Mouse (Mus musculus): Measurements from ENCODE around the gene Zfp385b. TPM values are rescaled to one million over a fixed set of nuclear protein-coding genes. Genes with fewer than 3 reads are reported as not detected.

The Zfp385b gene
- total RNA-seq, 2 experiments from 2014 or later, result 7.0 to 7.6 TPM

GRCm38 (mm10) chr2:77790295-77790694, 29.1 kb downstream of the Zfp385b start:
- no peak for DNase-seq

DNA sequence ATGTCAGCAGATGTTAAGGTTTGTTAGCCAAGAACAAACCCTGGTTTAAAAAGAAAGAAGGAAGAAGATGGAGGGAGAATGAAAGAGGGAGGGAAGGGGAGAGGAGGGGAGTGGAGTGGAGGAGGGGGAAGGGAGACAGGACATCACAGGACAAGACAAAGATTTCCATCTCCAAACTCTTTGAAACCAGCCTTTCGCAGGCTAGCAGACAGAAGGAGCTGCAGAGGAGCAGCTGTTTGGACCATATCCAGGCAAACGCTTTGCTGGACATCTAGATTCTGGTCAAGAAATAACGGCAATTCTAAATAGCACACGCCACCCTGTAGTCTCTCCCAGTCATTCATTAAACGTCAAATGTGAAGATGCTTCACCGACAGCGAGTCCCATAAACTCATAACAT, 38.0 kb downstream of the Zfp385b start:
- no peak for DNase-seq

GRCm38 (mm10) chr2:77777781-77778180, 41.7 kb downstream of the Zfp385b start:
- no peak for DNase-seq

- DNase-seq, result no peak
Observed at GRCm38 (mm10) chr2:77777047-77777686, 42.3 kb downstream of the Zfp385b start.

DNA sequence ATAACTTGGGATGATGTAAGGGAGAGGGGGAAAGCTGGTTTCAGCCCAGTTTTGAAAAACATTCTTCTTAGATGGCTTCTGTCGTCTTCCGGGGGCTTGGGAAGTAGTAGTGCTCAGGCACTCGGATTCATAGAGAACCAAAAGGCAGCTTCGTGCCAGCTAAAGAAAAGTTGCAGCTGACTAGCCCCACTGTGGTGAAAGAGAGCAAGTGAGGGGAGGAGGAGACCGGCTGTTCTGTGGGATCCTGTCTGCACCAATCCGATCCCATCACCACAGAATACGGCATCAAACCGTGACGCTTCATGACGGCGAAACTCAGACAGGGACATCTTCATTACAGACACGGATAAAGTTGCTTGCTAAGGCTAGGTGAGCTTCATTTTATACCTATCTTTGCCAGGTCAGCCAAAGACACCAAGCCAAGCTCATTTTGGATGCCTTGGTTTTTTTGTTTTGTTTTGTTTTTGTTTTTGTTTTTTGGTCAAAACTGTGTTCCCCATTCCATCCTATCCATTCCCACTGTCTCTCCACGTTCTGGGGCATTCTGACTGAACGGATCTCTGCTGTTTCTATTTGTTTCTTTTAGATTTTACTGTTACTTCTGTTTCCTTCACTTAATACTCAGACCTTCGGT, 44.1 kb downstream of the Zfp385b start:
- peak; percentile 31 for DNase-seq

GRCm38 (mm10) chr2:77770056-77770697, 49.3 kb downstream of the Zfp385b start:
- no peak for DNase-seq

DNA sequence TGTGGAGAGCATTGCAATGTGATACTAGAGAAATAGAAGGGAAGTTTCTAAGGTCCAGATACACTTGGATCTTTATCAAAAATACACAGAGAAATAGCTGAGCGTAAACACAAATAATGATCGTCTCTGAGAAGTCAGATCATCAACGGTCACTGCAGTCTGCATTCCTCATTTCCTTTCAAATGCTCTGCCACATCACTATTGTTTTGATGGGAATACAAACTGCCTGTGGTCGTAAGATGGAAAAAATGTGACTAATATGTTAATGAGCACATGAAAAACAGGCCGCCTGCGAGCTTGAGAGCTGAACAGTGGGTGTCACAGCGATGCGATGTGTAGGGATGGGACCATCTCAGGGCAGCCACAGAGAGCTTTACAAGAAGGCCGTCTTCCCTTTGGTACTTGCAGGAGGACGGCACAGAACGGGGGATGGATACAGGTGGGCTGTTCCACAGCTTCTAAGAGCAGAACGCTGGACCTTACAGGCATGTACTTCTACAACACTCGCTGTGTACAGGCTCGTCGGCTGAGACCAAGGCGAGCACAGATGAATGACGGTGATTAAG, 51.0 kb downstream of the Zfp385b start:
- no peak for DNase-seq

GRCm38 (mm10) chr2:77761967-77762366, 57.5 kb downstream of the Zfp385b start:
- DNase-seq, result no peak

- no peak for DNase-seq
Observed at GRCm38 (mm10) chr2:77758403-77759071, 60.9 kb downstream of the Zfp385b start.

GRCm38 (mm10) chr2:77752491-77752890, 66.9 kb downstream of the Zfp385b start:
- DNase-seq, result no peak

DNA sequence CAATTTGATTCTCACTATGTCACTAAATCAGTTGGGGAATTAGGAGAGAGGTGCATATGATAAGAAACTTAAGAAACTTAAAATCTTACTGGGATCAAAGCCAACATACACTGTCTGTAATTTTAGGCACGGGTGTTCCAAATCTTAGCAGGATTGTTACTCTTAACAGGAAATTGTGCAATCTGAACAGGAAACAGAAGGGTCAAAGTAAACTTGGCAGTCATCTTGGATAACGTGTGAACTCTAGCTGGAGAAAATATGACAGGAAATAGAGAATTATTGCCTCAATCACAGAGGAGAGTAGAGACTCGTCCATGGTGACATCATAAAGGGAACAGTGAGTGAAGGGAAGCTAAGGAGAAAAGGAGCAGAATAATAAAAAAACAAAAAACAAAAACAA, 69.8 kb downstream of the Zfp385b start:
- DNase-seq, result no peak

- no peak for DNase-seq
Observed at GRCm38 (mm10) chr2:77746417-77746816, 73.0 kb downstream of the Zfp385b start.

DNA sequence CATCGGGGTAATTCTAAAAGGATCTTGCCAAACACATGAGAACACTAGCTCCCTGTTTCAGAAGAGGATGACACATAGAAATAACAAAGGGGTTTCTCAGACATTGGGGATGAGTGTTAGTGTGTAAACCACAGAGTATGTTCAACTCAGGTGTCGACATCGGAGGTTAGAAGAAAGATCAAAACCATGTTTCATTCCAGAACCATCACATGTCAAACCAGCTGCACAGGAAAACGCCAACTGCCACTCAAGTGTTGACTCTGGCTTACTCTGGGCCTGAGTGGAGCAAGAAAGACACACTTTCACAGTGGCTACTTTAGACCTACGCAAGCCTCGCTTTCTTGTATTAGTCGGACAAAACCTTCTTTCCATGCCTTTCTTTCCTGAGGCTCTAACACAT, 74.2 kb downstream of the Zfp385b start:
- no peak for DNase-seq

DNA sequence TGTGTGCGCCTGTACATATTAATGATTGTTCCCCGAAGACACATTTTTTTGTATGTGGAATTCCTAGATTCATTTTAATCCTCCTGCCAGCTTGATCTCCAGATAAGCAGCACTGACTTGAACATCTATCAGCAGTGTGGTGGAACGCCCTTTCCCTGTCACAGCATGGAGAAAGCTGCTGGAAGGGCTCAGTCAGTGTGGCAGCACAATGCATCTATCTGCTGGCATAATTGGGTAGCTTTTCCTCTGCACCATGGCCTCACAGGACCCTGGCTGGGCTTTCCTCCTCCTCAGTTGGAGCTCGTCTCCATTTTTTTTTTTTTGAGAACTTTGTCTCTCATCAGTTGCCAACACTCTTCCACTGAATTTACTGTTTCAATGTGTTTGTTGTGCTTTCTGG, 77.1 kb downstream of the Zfp385b start:
- no peak for DNase-seq

DNA sequence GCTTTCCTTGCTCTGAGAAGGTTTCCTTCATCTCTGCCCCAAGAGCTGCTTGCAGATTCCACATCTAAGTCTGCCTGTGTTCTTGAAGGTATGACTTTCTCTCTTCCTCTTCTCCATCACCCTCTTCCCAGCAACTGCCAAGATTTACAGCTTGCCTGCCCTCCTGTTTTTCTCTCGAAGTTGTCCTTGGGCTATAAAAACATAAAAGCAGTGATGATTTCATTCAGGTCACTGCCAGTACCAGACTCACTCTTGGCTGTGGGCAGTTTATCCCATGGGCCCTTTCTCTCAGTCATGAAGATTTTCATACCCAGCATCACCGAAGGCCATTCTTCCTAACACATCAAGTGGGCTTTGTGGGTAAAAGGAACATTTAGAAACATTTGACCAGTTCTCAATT, 89.2 kb downstream of the Zfp385b start:
- no peak for DNase-seq

DNA sequence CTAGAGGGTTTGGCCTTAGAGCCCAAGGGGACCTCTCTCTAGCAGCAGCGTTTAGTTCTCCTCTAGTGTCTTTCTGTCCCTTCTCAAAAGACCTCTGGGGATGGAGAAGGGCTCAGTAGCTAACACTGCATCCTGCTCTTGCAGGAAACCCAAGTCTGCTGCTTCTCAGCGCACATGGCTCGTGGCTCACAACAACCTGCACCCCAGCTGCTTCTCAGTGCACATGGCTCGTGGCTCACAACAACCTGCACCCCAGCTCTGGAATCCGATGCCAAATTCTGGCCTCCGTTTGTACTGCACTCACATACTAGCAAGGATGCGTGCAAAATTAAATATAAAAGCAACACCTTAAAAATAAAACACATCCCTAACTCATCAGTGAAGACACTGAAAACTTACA, 92.6 kb downstream of the Zfp385b start:
- DNase-seq, result no peak

DNA sequence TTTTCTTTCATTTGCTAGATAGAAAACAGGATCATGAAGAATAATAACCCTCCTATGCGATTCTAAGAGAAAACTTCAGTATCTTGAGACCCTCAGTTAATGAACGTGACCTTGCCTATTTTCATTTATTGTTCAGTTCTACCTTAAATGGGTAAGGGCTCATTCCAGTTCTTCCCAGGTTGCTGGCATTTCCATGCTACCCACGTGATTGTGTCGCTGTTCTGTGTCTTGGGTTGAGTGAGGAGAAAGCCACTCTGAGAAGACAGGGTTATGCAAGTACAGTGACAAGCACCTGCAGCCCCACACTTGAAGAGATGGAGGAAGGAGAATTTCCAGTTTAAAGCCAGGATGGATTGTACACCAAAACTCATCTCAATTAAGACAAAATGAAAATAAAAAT, 98.6 kb downstream of the Zfp385b start:
- DNase-seq, result no peak

GRCm38 (mm10) chr2:77716367-77716766, 103.1 kb downstream of the Zfp385b start:
- no peak for DNase-seq

- no peak for DNase-seq
Observed at GRCm38 (mm10) chr2:77713886-77714285, 105.6 kb downstream of the Zfp385b start.

DNA sequence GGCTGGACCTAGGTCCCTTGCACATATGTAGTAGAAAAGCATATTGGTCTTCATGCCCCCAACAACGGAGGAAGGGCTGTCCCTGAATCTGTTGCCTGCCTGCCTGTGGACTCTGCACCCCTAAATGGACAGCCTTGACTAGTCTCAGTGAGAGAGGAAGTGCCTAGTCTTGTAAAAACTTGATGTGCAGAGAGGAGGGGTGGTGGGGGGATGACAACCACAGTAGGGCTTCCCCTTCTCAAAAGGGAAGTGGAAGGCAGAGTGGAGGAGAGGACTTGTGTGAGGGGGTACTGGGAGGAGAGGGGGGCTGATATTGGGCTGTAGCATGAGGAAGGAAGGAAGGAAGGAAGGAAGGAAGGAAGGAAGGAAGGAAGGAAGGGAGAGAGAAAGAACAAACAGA, 107.7 kb downstream of the Zfp385b start:
- DNase-seq, result no peak

DNA sequence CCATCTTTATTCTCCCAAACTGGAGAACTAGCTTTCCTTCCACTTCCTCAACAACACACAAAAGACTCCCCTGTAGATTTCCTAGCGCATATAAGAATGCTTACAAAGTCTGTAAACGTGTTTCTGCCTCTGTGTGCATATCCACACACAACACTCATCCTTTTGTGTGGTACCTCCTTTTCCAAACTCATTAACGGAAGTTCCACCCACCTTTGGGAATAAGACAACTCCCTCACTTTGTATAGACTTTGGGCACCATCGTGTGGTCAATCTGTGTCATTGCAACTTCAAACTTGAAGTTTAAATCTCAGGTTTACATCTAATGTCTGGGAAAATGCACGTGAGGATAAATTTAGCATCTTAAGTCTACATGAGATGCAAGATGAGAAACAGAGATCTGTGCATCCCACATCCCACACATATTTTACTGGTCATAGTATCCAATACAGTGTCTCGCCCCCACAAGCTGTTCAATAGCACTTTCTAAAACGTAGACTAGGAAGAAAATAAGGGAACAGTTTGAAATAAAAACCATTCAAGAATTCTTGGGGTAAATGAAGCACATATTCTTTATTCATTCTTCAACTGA, 110.1 kb downstream of the Zfp385b start:
- peak; percentile 42 for DNase-seq

DNA sequence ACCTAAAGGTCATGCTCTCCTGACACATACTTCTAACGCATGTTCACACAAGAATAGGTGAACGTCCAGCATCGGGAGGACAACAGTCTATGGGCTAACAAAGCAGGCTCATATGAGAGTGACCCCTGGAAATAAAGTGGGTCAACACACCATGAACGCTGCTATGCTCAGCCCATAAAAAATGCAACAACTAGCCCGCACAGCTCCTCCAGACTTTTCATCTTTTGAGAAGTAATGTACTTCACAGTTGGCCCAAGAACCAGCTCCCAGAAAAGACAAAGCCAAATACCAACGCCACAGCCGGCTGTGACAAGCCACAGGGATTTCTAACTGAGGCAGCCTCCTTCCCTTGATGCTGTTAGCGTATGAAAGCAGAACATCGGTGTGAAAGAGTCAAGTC, 112.3 kb downstream of the Zfp385b start:
- no peak for DNase-seq

DNA sequence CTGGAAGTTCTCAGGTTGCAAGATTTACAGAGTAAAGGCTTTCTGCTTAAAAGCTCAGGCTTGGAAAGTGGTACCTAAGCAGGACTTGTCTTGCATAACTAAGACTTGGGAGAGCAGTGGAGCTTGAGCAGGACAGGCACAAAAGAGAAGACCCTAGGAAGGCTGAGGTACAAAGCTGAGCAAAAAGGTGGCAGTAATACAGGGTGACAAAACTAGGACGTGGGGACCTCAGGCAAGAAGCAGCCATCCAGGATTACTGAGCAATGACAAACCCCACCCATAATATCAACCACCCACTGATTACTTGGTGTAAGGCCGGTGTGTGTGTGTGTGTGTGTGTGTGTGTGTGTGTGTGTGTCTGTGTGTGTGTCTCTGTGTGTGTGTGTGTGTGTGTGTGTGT, 114.0 kb downstream of the Zfp385b start:
- DNase-seq, result no peak
